Mouse (Mus musculus): Measurements from ENCODE around the gene Tssc4. TPM values are rescaled to one million over a fixed set of nuclear protein-coding genes. Genes with fewer than 3 reads are reported as not detected.

Gene Tssc4
- polyA plus RNA-seq, 1 experiment, result 18.2 TPM

- H3K27ac ChIP-seq (ENCODE audit: insufficient read depth, low read length), result no peak overlapping the region
- no peaks in the 10 kb centered on the region for H3K4me1 ChIP-seq (ENCODE audit: control insufficient read depth, insufficient read depth, low read length)
- TF ChIP-seq POLR2A (IDR thresholded peaks at IDR 0.05; ENCODE audit: insufficient read depth, low read length), result no peak
- no peak for TF ChIP-seq CTCF (IDR thresholded peaks at IDR 0.05; ENCODE audit: low read depth, low read length)
- TF ChIP-seq EP300 (IDR thresholded peaks at IDR 0.05; ENCODE audit: insufficient read depth, low read depth, low read length), result no peak
- no peak overlapping the region for H3K4me3 ChIP-seq (ENCODE audit: low read depth, low read length)
- H3K27me3 ChIP-seq (ENCODE audit: control insufficient read depth, insufficient read depth, low read length, poor library complexity, severe bottlenecking), result no peaks in the 10 kb centered on the region
- no peaks in the 10 kb centered on the region for H3K9me3 ChIP-seq (replicated peaks; ENCODE audit: control insufficient read depth, insufficient read depth, low read length, poor library complexity, severe bottlenecking)
- H3K36me3 ChIP-seq (ENCODE audit: control insufficient read depth, insufficient read depth, low read length, poor library complexity, severe bottlenecking), result no peaks in the 10 kb centered on the region
- no peak overlapping the region for H3K9ac ChIP-seq (ENCODE audit: low read depth, poor library complexity, severe bottlenecking)
Measured at GRCm38 (mm10) chr7:143024293-143024692, 44.8 kb upstream of the Tssc4 start.

- no peak overlapping the region for H3K4me3 ChIP-seq (ENCODE audit: low read depth, low read length)
- TF ChIP-seq EP300 (IDR thresholded peaks at IDR 0.05; ENCODE audit: insufficient read depth, low read depth, low read length) (no peak), CTCF (IDR thresholded peaks at IDR 0.05; ENCODE audit: low read depth, low read length) (no peak), POLR2A (IDR thresholded peaks at IDR 0.05; ENCODE audit: insufficient read depth, low read length) (no peak)
- no peaks in the 10 kb centered on the region for H3K9me3 ChIP-seq (replicated peaks; ENCODE audit: control insufficient read depth, insufficient read depth, low read length, poor library complexity, severe bottlenecking)
- H3K4me1 ChIP-seq (ENCODE audit: control insufficient read depth, insufficient read depth, low read length), result no peaks in the 10 kb centered on the region
- H3K36me3 ChIP-seq (ENCODE audit: control insufficient read depth, insufficient read depth, low read length, poor library complexity, severe bottlenecking), result no peaks in the 10 kb centered on the region
- no peak overlapping the region for H3K27ac ChIP-seq (ENCODE audit: insufficient read depth, low read length)
- H3K9ac ChIP-seq (ENCODE audit: low read depth, poor library complexity, severe bottlenecking), result no peak overlapping the region
- H3K27me3 ChIP-seq (ENCODE audit: control insufficient read depth, insufficient read depth, low read length, poor library complexity, severe bottlenecking), result no peaks in the 10 kb centered on the region
Measured at GRCm38 (mm10) chr7:143025496-143025895, 43.6 kb upstream of the Tssc4 start.

GRCm38 (mm10) chr7:143027196-143027595, 41.9 kb upstream of the Tssc4 start:
- no peak for TF ChIP-seq POLR2A (IDR thresholded peaks at IDR 0.05; ENCODE audit: insufficient read depth, low read length)
- TF ChIP-seq CTCF (IDR thresholded peaks at IDR 0.05; ENCODE audit: low read depth, low read length), result no peak
- no peak for TF ChIP-seq EP300 (IDR thresholded peaks at IDR 0.05; ENCODE audit: insufficient read depth, low read depth, low read length)
- Histone ChIP-seq H3K36me3 (ENCODE audit: control insufficient read depth, insufficient read depth, low read length, poor library complexity, severe bottlenecking) (no peaks in the 10 kb centered on the region), H3K27ac (ENCODE audit: insufficient read depth, low read length) (no peak overlapping the region), H3K27me3 (ENCODE audit: control insufficient read depth, insufficient read depth, low read length, poor library complexity, severe bottlenecking) (no peaks in the 10 kb centered on the region), H3K4me3 (ENCODE audit: low read depth, low read length) (no peak overlapping the region), H3K9me3 (replicated peaks; ENCODE audit: control insufficient read depth, insufficient read depth, low read length, poor library complexity, severe bottlenecking) (no peaks in the 10 kb centered on the region), H3K9ac (ENCODE audit: low read depth, poor library complexity, severe bottlenecking) (no peak overlapping the region), H3K4me1 (ENCODE audit: control insufficient read depth, insufficient read depth, low read length) (no peaks in the 10 kb centered on the region)

GRCm38 (mm10) chr7:143031816-143032215, 37.2 kb upstream of the Tssc4 start:
- Histone ChIP-seq H3K27me3 (ENCODE audit: control insufficient read depth, insufficient read depth, low read length, poor library complexity, severe bottlenecking) (no peaks in the 10 kb centered on the region), H3K4me1 (ENCODE audit: control insufficient read depth, insufficient read depth, low read length) (no peaks in the 10 kb centered on the region), H3K27ac (ENCODE audit: insufficient read depth, low read length) (no peak overlapping the region), H3K36me3 (ENCODE audit: control insufficient read depth, insufficient read depth, low read length, poor library complexity, severe bottlenecking) (no peaks in the 10 kb centered on the region), H3K9ac (ENCODE audit: low read depth, poor library complexity, severe bottlenecking) (no peak overlapping the region), H3K9me3 (replicated peaks; ENCODE audit: control insufficient read depth, insufficient read depth, low read length, poor library complexity, severe bottlenecking) (no peaks in the 10 kb centered on the region), H3K4me3 (ENCODE audit: low read depth, low read length) (no peak overlapping the region)
- TF ChIP-seq POLR2A (IDR thresholded peaks at IDR 0.05; ENCODE audit: insufficient read depth, low read length), result no peak
- no peak for TF ChIP-seq CTCF (IDR thresholded peaks at IDR 0.05; ENCODE audit: low read depth, low read length)
- no peak for TF ChIP-seq EP300 (IDR thresholded peaks at IDR 0.05; ENCODE audit: insufficient read depth, low read depth, low read length)

GRCm38 (mm10) chr7:143033581-143033980, 35.5 kb upstream of the Tssc4 start:
- no peak overlapping the region for H3K27ac ChIP-seq (ENCODE audit: insufficient read depth, low read length)
- no peaks in the 10 kb centered on the region for H3K36me3 ChIP-seq (ENCODE audit: control insufficient read depth, insufficient read depth, low read length, poor library complexity, severe bottlenecking)
- no peaks in the 10 kb centered on the region for H3K9me3 ChIP-seq (replicated peaks; ENCODE audit: control insufficient read depth, insufficient read depth, low read length, poor library complexity, severe bottlenecking)
- no peaks in the 10 kb centered on the region for H3K4me1 ChIP-seq (ENCODE audit: control insufficient read depth, insufficient read depth, low read length)
- H3K9ac ChIP-seq (ENCODE audit: low read depth, poor library complexity, severe bottlenecking), result no peak overlapping the region
- TF ChIP-seq CTCF (IDR thresholded peaks at IDR 0.05; ENCODE audit: low read depth, low read length) (no peak), POLR2A (IDR thresholded peaks at IDR 0.05; ENCODE audit: insufficient read depth, low read length) (no peak), EP300 (IDR thresholded peaks at IDR 0.05; ENCODE audit: insufficient read depth, low read depth, low read length) (no peak)
- no peaks in the 10 kb centered on the region for H3K27me3 ChIP-seq (ENCODE audit: control insufficient read depth, insufficient read depth, low read length, poor library complexity, severe bottlenecking)
- no peak overlapping the region for H3K4me3 ChIP-seq (ENCODE audit: low read depth, low read length)

GRCm38 (mm10) chr7:143034112-143034511, 34.9 kb upstream of the Tssc4 start:
- Histone ChIP-seq H3K36me3 (ENCODE audit: control insufficient read depth, insufficient read depth, low read length, poor library complexity, severe bottlenecking) (no peaks in the 10 kb centered on the region), H3K27me3 (ENCODE audit: control insufficient read depth, insufficient read depth, low read length, poor library complexity, severe bottlenecking) (no peaks in the 10 kb centered on the region), H3K27ac (ENCODE audit: insufficient read depth, low read length) (no peak overlapping the region), H3K4me1 (ENCODE audit: control insufficient read depth, insufficient read depth, low read length) (no peaks in the 10 kb centered on the region), H3K9ac (ENCODE audit: low read depth, poor library complexity, severe bottlenecking) (no peak overlapping the region), H3K4me3 (ENCODE audit: low read depth, low read length) (no peak overlapping the region), H3K9me3 (replicated peaks; ENCODE audit: control insufficient read depth, insufficient read depth, low read length, poor library complexity, severe bottlenecking) (no peaks in the 10 kb centered on the region)
- TF ChIP-seq CTCF (IDR thresholded peaks at IDR 0.05; ENCODE audit: low read depth, low read length), result no peak
- no peak for TF ChIP-seq POLR2A (IDR thresholded peaks at IDR 0.05; ENCODE audit: insufficient read depth, low read length)
- TF ChIP-seq EP300 (IDR thresholded peaks at IDR 0.05; ENCODE audit: insufficient read depth, low read depth, low read length), result no peak

Data from ES-Bruce4 (cell line).